Mouse (Mus musculus) testis, postnatal 14 days (tissue): ENCODE measurements around the gene Ms4a10.
A peak's percentile ranks its signal among the peaks of the same experiment; 100 is the strongest.

Experiments
- DNase-seq: peaks from one replicate; pipeline ENCODE4 v3.0.0; 2021; ENCODE audit warnings: low spot score

Ms4a10 gene

DNA sequence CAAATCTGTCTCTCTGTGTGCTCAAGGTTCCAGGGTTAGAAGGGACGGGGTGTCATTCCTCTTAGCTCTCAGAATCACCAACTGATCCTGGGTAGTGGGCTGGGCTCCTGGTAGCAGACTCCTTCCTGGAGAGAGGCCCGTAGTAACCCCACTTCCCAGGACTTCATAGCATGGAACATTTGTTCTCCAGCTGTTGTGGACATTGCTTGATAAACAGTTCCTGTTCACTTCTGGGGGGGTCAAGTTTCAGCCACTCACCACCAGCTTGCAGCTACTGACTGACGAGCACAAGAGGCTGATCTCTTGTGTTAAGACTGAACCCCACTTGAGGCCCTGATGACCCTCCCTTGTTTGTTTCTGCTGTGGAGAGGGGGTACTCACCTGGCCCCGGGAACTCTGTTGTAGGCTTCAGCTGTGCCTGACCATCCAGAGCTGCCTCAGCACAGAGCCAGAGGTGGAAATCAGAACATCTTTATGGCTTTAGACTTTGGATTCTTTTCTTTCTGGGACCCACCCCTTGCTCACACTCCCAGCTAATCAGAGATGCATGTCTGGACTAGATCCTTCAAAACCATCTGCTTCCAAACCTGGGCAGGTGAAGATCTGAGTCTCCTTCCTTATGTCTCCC lies at the start of gene Ms4a10:
TSS of gene Ms4a10 (minus strand) at position 433 of the 628 bp plus-strand sequence.
- DNase-seq = no peak

GRCm38 (mm10) chr19:11022382-11022781 lies 47.9 kb upstream of the Ms4a10 start:
- no peak for DNase-seq

GRCm38 (mm10) chr19:11017891-11018290 lies 43.4 kb upstream of the Ms4a10 start, which contains the start of gene Ms4a18:
Gene Ms4a18 (minus strand): TSS chr19:11018031.
- DNase-seq = no peak

DNA sequence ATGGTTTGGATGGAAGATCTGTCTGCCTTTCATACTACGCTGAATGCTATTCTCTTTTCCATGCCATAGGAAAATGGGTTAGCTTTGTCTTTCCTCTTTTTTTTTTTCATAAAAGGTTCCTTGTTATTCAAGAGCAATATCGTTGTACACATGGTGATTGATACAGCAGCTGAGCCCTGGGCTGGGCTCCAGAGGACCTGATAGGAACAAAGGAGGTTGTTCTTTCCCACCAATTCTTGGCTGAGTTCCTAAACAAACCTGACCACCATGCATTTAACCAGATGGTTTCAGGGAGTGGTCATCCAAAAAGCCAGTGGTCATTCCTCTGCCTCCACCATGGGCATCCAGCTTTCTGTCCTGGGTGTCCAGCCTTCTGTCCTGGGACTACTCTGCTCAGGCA lies 42.8 kb upstream of the Ms4a10 start:
- peak; percentile 14 for DNase-seq

GRCm38 (mm10) chr19:11015998-11016397 lies 41.5 kb upstream of the Ms4a10 start:
- DNase-seq = no peak

GRCm38 (mm10) chr19:11015468-11015867 lies 41.0 kb upstream of the Ms4a10 start:
- DNase-seq = no peak

DNA sequence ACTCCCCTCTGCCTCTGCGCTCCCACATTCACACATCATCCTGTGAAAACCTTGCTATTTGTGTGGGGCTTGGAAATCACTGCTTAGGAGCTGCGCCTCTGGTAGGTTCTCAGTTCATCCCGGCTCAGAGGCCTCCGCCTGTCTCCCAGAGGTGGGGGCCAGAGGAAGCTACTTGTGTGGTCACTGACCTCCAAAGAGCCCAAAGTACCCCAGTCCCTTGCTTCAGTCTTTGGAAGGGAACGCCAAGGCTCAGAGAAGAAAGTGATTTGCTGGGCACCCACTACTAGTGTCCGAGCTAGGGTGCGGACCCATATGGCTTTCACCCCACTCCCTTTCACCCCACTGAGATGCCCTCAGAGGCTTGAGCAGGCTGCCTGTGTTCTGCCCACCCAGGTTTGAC lies 18.7 kb upstream of the Ms4a10 start, which contains the start of gene Ms4a15:
TSS of gene Ms4a15 (minus strand) at position 101 of the 400 bp plus-strand sequence.
- no peak for DNase-seq

- DNase-seq = no peak
These were observed 17.4 kb upstream of the Ms4a10 start for GRCm38 (mm10) chr19:10991911-10992310.

DNA sequence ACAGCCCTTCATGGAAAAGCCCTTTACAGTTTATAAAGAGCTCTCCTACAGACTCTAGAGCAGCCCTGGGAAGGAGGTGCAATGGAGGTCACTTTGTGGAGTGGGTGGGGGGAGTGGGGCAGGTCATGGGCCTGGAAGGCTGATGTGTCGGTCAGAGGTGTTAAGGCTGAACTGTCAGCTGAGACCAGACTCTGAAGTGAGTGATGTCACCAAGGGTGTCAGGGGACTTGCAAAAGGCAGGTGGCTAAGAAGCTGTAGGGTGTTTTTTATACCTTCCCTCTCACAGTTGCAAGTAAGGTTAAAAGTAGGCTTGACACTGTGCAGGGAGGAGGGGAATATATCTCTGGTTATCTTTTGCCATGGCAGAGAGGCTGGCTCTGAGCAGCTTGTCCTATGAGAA lies 16.3 kb upstream of the Ms4a10 start:
- no peak for DNase-seq

DNA sequence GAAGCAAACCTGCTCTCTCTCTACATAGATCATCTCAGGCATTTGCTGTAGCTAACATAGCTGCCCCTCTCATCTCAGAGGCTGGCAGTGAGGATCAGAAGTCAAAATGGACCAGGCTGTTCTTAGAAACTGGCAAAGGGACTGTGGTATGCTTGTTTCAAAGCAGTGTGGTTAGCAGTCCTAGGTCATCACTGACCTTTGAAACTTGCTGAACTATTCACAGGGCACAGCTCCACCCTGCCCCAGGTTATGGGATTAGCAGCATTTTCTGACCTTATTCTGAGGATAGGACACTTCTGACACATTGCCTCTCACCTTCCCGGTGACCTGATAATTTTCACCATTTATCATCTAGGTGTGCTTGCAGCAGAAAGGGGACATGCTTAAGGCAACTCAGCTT lies 14.1 kb upstream of the Ms4a10 start:
- DNase-seq = no peak

DNA sequence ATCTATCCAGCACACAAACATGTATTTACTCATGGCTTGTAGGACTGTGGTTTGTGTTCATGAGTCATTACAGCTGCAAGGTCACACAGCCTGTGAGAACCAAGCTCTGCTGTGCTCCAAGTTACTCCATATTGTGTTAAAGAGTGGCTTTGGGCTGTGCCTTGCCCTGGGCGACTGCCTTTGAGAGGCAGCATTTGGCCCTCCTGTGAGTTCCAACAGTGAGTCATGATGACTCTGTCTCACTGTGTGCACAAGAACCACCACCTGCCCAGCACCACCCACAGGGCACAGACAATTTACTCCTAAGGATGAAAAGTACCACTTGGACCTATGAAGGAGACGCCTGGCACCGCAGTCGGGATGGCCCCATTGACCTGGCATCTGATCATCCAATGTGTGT lies 11.4 kb upstream of the Ms4a10 start:
- no peak for DNase-seq

DNA sequence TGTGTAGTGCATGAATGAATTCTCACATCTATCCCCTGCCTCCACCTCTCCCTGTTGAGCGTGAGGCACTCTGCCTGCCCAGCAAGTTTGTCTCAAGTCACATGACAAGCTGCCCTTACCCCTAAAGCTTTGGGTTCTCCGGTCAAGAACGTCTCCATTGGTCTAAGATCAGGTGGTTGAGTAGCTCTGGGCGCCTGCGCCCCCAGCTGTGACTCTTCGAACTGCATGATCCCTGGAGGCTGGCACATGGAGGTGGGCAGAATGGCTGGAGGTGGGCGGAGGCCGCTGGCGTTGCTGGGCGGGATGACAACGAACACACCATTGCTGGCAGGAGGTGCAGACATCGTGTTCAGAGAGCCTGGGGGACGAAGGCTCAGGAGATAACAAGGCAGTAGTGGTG lies 10.1 kb upstream of the Ms4a10 start:
- DNase-seq = no peak

DNA sequence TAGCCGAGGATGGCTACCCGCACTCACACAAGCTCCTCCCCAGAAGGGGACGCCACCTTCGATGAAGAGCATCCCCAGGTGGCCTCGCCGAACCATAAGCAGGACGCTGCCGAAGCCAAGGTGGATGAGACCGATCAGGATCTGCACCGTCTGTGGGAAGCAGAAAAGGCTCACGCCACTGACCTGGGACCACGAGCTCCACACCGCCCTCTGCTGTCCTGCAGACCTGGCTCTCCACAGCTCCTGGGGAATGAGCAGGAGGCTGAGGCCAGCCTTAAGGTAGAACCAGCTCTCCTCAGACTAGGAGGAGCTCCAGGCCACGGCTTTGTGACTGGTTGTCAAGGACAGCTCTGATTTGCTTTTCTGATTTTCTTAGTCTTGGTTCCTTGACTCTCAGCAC lies 8.7 kb upstream of the Ms4a10 start:
- no peak for DNase-seq

DNA sequence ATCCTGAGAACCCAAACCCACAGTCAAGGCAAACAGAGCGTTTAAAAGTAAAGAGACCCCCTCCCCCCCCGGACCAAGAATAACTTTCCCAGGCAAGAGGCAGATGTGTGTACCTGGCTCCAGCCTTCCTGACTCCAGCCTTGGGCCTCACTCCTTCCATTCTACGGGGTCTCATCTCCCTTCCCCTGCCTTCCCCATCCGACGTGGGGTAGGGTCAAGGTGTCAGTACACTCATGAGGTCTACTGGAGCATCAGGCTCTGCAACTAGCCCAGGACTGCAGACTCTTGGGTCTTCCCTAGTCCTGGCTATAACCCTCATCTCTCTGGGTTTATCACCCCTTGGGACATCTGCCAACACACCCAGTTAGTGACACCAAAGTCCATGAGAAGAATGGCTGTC lies 5.7 kb upstream of the Ms4a10 start:
- DNase-seq = no peak

DNA sequence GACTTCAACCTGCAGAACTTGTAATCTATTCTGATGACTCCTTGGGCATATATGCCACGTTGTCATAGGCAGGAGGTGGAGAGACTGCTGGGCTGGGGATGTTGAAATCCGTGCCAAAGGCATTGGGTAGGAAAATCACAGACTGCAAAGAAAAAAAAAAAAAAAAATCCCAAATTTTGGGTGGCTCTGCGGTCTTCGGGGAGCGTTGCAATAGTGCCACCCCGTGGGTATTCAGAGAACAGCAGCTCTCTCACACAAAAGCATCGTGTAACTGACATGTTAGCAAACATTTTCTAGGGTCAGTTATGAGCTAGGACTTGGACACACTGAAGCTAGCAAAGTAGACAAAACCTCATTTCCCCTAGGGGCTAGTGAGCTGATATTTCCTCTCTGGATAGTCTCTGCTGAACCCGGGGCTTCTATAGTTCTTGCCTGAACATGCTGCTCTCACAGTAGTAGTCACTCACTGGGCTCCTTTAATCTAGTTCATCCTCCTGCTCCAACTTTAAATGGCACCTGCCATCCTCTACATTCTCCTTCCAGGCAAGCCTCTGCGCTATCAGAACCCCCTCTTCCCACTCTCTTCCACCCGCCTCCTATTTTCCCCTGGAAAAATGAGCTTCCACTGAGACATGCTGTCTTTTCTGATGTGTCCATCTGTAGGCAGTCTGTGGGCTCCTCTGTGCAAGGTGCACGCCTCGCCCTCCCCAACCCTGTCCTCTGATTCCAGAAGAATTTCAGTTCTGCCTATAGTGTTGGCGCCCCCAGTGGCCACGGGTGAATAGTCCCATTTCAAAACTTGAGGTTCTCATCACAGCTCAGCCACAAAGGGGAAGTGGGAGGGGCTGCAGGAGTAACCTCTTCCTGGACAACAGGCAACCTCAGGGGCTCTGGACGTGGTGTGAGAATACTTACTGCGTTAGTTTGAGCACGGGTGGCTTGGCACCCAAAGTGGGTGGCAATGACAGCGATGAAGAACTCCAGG lies 5.0 kb upstream of the Ms4a10 start:
- DNase-seq = peak; percentile 51

GRCm38 (mm10) chr19:10976318-10976717 lies 1.8 kb upstream of the Ms4a10 start:
- no peak for DNase-seq

- DNase-seq = no peak
These were observed 717 bp upstream of the Ms4a10 start for GRCm38 (mm10) chr19:10975187-10975586.

DNA sequence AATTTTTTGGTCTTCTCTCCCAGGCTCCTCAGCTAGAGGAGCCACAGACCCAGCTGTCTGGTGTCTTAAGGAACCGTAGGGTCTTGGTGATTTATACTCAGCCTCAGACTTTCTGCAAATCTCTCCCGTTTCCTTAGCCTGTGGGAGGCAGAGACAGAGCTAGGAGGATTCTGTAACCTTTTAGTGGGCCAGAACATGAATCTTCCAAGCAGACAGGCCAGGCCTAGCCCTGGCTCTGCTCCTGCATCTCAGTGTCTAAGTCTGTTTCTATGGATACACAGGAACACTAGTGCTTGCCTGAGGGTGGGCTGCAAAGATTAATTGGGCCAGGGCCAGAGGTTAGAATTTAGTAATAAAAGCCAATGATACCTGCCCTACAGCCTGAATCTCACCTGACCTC lies 1.3 kb downstream of the Ms4a10 start:
- no peak for DNase-seq

DNA sequence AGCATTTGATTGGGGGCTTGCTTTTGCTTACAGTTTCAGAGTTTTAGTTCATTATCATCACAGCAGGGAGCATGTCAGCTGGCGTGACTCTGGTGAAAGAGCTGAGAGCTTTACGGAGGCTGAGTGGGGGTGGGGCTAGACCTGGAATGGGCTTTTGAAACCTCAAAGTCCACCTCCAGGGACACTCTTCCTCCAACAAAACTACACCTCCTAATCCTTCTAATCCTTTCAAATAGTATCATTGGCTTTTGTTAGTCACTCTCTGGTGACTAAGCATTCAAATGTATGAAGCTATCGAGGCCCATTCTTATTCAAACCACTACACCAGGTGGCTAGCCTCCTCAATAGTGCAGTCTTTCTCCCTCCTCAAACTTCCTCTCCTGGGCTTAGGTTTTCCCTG lies 1.8 kb downstream of the Ms4a10 start:
- DNase-seq = no peak

- DNase-seq = no peak
These were observed 4.0 kb downstream of the Ms4a10 start for GRCm38 (mm10) chr19:10970457-10970856.

DNA sequence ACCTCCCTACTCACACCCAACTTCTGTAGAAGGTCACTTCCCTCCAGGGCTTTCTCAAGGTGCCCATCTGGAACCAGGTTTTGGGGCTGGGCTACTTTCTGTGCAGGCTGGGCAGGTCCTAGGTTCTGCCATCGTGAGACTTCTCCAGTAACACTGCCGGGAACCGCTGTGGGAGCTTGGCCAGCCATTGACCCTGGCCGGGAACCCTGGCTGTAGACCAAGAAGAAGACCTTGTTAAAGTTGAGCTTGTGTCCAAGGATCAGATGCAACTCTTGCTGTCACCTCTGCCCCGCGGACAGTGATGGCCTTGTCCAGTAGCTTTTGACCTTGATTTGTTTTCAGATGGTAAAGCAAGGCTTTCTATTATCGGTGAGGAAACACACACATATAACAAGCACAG lies 5.9 kb downstream of the Ms4a10 start:
- peak; percentile 53 for DNase-seq

DNA sequence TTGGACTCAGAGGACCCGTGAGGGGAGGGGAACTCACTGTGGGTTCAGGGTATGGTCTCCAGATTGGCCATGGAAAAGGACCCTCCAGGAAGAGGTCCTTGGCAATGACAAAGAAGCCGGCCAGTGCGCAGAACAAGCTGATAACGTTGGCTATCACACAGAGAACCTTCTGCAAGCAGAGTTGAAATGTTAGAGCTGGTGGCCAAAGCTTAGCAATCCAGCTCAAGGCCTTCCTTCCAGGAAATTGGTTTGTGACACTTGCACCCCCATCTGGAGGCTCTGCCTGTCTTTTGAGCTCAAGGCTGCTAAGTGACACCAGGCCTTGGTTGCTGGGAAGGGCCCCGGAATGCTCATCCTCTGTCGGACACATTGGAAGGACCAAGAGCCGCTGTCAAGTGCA lies 8.7 kb downstream of the Ms4a10 start:
- DNase-seq = peak; percentile 66

- no peak for DNase-seq
These were observed 14.5 kb downstream of the Ms4a10 start for GRCm38 (mm10) chr19:10959978-10960346.
